Mouse (Mus musculus) lung, postnatal 14 days (tissue): ENCODE measurements around the gene Dhh.
"Not testable (repeated sequence)": the region's sequence is repeated elsewhere in the genome, so short reads cannot be mapped to it uniquely, and the experiment has no call there.

Source experiments
- DNase-seq: peaks from one replicate; pipeline ENCODE4 v3.0.0; 2021

Dhh gene

GRCm38 (mm10) chr15:98897928-98898800, at the start of gene Dhh:
Dhh (minus strand) TSS chr15:98898540.
- no peak for DNase-seq

- no peak for DNase-seq
Observed at GRCm38 (mm10) chr15:98947884-98948283, 49.5 kb upstream of the Dhh start.

- DNase-seq, result no peak
Observed at GRCm38 (mm10) chr15:98943133-98943532, 44.8 kb upstream of the Dhh start.

GRCm38 (mm10) chr15:98942081-98942480, 43.7 kb upstream of the Dhh start:
- DNase-seq, result no peak

- no peak for DNase-seq
Observed at GRCm38 (mm10) chr15:98941539-98941938, 43.2 kb upstream of the Dhh start.

GRCm38 (mm10) chr15:98940816-98941215, 42.5 kb upstream of the Dhh start:
- no peak for DNase-seq

- peak; percentile 93 for DNase-seq
Observed at GRCm38 (mm10) chr15:98934217-98934839, 36.0 kb upstream of the Dhh start, which contains the start of gene Tuba1b. Tuba1b (minus strand) TSS chr15:98934565.

- DNase-seq, result peak; percentile 97
Observed at GRCm38 (mm10) chr15:98933833-98934216, 35.5 kb upstream of the Dhh start.

GRCm38 (mm10) chr15:98933004-98933671, 34.8 kb upstream of the Dhh start:
- not testable (repeated sequence) for DNase-seq

- no peak for DNase-seq
Observed at GRCm38 (mm10) chr15:98930998-98931397, 32.7 kb upstream of the Dhh start.

GRCm38 (mm10) chr15:98930017-98930734, 31.8 kb upstream of the Dhh start:
- DNase-seq, result no peak

- peak; percentile 77 for DNase-seq
Observed at GRCm38 (mm10) chr15:98928598-98929240, 30.4 kb upstream of the Dhh start.

- no peak for DNase-seq
Observed at GRCm38 (mm10) chr15:98927566-98927965, 29.2 kb upstream of the Dhh start.

GRCm38 (mm10) chr15:98924682-98925081, 26.3 kb upstream of the Dhh start:
- DNase-seq, result no peak

GRCm38 (mm10) chr15:98923031-98923537, 24.7 kb upstream of the Dhh start:
- DNase-seq, result peak; percentile 15

- DNase-seq, result peak; percentile 28
Observed at GRCm38 (mm10) chr15:98922581-98922980, 24.2 kb upstream of the Dhh start.

- no peak for DNase-seq
Observed at GRCm38 (mm10) chr15:98921510-98921909, 23.2 kb upstream of the Dhh start.

- DNase-seq, result not testable (repeated sequence)
Observed at GRCm38 (mm10) chr15:98918499-98918895, 20.2 kb upstream of the Dhh start.

GRCm38 (mm10) chr15:98917538-98918498, 19.5 kb upstream of the Dhh start, which contains the start of gene Lmbr1l:
Lmbr1l (minus strand) TSS chr15:98918231.
- DNase-seq, result peak; percentile 100

GRCm38 (mm10) chr15:98917091-98917490, 18.8 kb upstream of the Dhh start:
- DNase-seq, result no peak

GRCm38 (mm10) chr15:98916016-98916415, 17.7 kb upstream of the Dhh start:
- DNase-seq, result no peak
